Mouse (Mus musculus) left cerebral cortex, postnatal 10 days (tissue): ENCODE measurements at regions not wholly inside any gene's neighbourhood (a gene's known extent, or its start where the extent isn't known, plus 50 kb on each side); places are given as distances from the start of the nearest gene placed in this dataset.

Experiments used
- DNase-seq, 2 experiments: peaks; one replicate each; pipeline ENCODE4 v3.0.0; 2021 to 2022; ENCODE audit warnings: low spot score in 2 of 2, mixed read lengths in 1 of 2; ENCODE audit errors: extremely low spot score in 1 of 2
- intact Hi-C: fragments of 180-260 bp; cut with DNase I; formaldehyde crosslinking; loops from one replicate; pipeline ENCODE4 v1.15.1; 2025

- DNase-seq, result peak; percentile 4 to 42
- intact Hi-C loops, result no loop called here
Observed at GRCm38 (mm10) chr2:61138998-61139631, 176.1 kb upstream of the Rbms1 start.

GRCm38 (mm10) chr2:61138625-61138997, 175.6 kb upstream of the Rbms1 start:
- intact Hi-C loops, result no loop called here
- DNase-seq, result no peak

DNA sequence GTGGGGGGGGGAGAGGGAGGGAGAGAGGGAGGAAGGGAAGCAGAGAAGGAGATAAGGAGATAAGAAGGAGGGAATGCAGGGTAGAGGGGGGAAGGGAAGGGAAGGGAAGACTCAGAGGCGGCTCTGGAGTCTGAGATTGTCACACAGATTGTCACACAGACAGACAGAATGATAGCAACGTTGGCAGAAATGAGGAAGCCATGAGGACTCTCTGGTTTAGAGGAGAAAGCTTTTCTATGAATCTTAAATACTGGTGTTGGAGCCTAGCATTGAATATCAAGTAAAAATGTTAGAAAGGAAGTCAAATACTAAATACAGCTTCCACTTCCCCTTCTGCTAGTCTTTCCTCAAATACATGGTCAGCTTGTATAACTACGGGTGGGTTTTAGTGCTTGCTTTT, 174.4 kb upstream of the Rbms1 start:
- intact Hi-C loops, result no loop called here
- no peak for DNase-seq

- intact Hi-C loops, result no loop called here
- DNase-seq, result no peak
Observed at GRCm38 (mm10) chr2:61136926-61137325, 173.9 kb upstream of the Rbms1 start.

DNA sequence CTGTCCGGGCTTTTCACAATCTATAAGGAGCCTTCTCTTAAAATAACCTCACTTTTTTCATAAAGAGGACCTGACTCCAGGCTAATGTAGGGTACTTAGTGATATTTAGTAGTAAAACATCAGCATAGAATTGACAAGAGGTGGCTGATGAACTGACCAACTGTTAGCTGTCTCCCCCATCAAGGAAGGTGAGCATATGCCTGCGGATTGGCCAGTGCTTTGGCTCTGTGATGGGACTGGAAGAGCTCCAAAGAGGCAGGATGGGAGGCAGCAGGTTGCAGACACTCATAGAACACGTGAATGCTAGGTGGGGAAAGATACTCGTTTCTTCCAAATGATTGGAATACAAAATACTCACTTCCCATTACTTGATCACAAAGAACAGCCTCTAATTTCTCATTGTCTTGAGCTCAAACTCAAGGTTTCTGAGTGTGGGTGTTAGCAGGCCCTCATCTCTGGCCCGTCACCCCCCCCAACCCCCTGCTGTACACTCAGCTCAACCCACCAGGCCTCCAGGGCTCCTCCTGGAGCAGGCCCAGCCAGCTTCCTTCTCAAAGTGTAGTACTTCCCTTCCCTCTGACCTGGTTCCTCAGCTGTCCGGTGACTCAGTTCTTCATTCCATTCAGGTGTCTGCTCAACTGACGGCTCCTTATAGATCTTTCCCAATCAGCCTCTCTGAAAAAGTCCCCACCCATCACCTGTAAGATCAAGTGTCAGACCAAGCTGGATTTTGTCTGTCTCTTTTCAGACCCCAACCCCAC, 160.2 kb upstream of the Rbms1 start:
- DNase-seq, result no peak
- intact Hi-C loops, result no loop called here

GRCm38 (mm10) chr2:61121281-61121680, 158.3 kb upstream of the Rbms1 start:
- no peak for DNase-seq
- intact Hi-C loops, result no loop called here

GRCm38 (mm10) chr2:61114620-61115019, 151.6 kb upstream of the Rbms1 start:
- no peak for DNase-seq

DNA sequence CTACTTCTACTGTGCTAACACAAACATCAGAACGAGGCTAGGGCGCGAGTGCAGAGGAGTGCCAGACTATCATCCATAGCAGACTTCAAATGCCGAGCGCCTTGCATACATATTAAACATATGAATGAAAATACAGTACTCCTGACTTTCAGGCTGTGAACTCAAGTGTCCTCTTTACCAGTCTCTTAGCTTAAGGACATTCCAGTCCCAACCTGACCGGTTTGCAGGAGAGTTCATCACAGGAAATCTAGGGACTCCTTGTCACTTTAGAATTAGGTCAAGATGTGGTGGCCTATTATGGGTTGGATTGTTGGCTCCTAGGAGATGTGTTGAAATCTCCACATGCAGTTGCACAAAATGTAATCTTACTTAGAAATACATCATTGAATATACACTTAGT, 150.9 kb upstream of the Rbms1 start:
- intact Hi-C loops, result no loop called here
- DNase-seq, result no peak

More at GRCm38 (mm10) chr2:61114620-61115019, 151.6 kb upstream of the Rbms1 start:
- intact Hi-C loops, result no loop called here

DNA sequence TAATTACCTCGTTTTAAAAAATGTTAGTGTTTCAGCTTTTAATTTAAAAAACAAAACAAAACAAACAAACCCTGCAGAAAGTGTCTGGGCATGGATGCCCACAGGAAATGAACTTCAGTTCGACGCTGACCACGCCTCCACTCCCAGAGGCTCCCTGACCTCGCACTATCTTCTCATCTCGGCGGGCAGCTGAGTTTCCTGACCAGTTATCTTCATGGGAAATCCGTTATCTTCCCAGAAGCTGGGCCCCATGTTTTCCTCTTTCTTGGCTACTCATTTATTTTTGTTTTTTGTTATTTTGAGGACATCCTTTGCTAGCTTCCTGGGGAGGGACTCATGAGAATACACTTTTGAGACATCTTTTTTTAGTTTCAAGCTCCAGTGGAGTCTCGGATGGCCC, 147.6 kb upstream of the Rbms1 start:
- intact Hi-C loops, result no loop called here
- DNase-seq, result peak in 1 of 2 experiments; percentile 26

DNA sequence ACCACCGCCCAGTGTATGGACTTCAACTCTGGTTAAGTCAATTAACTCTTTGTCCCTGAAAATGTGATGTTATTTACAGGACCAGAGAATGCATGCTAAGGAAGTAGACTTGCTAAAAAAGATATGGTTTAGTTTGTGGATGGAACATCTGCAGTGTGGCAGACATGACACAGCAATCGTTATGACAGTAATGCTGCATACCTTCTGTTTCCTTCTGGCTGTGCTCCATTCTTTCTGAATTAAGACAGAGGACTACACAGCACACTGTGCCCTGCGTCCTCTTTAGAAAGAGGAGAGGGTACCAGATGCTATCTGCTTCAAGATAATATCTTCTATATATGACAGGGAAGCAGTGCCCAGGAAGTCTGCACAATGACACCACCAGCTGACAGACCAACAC, 146.6 kb upstream of the Rbms1 start:
- intact Hi-C loops, result no loop called here
- DNase-seq, result no peak

- intact Hi-C loops, result no loop called here
- DNase-seq, result no peak
Observed at GRCm38 (mm10) chr2:61105169-61105568, 142.2 kb upstream of the Rbms1 start.

DNA sequence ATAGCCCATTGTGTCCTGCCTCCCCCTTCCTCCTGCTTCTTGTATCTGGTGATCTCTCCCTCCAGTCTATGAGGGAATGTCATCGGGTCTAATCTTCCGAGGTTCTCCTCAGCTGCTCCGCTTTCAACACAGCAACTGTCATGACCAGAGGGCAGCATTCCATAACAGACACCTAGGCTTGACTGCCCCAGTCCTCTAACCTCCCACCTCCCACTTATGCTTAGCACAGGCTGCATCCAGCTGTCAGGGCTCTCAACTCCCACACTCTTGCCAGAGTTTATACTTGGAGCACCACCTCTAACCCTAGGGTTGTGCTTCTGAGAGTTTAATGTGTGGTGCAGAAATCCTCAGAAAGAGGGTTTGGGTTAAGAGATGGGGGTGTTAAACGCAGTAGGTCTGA, 137.9 kb upstream of the Rbms1 start:
- intact Hi-C loops, result no loop called here
- no peak for DNase-seq

DNA sequence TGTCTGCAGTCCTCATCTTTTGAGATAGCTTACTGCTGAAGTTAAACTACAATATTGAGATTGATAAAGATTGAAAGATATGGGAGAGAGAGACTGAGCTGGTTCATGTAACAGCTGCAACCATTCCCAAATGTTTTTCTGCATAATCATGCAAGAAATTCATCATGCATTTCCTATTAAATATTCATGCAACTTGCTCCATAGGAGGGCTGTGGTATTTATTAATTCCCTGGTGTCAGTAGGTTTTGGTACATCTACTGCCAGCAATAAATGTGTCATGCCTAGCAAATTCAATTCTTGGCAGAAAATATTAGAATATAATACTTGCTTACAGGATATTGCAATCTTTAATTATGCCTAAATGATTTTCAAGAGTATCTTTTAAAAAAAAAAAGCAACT, 125.5 kb upstream of the Rbms1 start:
- no peak for DNase-seq
- intact Hi-C loops, result no loop called here

- intact Hi-C loops, result no loop called here
- no peak for DNase-seq
Observed at GRCm38 (mm10) chr2:61084835-61085234, 121.8 kb upstream of the Rbms1 start.

- intact Hi-C loops, result no loop called here
- no peak for DNase-seq
Observed at GRCm38 (mm10) chr2:61083100-61083499, 120.1 kb upstream of the Rbms1 start.

- intact Hi-C loops, result no loop called here
- DNase-seq, result no peak
Observed at GRCm38 (mm10) chr2:61082640-61083039, 119.6 kb upstream of the Rbms1 start.

GRCm38 (mm10) chr2:61080006-61080405, 117.0 kb upstream of the Rbms1 start:
- intact Hi-C loops, result no loop called here
- no peak for DNase-seq

DNA sequence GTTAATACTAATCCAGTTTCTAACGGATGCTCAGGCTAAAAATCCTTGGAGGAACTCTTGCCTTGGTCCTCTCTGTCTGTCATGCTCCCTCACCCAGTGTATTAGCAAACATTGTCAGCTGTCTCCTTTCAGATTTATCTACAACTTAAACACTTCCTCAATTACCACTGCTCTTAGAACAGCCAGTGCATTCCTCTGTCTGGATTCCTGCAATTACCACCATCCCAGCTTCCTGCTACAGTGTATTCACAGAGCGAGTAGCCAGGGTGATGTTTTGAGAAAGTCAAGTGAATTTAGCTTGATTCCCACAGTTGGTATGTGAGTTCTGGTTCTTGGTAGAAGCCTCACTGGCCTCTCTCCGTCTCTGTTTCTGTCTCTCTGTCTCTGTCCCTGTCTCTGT, 108.0 kb upstream of the Rbms1 start:
- intact Hi-C loops, result no loop called here
- no peak for DNase-seq

DNA sequence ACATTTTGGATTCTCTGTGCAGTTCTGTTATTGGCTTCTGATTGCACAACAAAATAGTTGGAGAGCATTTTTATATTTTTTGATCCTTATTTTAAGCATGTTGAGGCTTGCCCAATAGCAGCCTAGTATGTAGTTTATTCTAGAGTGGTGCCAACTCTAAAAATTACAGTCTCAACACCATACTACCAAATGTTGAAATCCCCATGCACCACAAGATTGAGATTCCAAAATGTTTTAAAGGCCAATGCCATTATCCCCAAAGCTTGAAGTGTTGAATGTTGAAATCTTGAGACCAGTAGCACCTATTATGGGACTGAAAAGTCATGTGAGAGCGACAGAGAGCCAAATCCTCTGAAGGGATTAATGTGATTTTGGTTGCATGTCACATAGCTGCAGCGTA, 104.9 kb upstream of the Rbms1 start:
- DNase-seq, result no peak
- intact Hi-C loops, result no loop called here

DNA sequence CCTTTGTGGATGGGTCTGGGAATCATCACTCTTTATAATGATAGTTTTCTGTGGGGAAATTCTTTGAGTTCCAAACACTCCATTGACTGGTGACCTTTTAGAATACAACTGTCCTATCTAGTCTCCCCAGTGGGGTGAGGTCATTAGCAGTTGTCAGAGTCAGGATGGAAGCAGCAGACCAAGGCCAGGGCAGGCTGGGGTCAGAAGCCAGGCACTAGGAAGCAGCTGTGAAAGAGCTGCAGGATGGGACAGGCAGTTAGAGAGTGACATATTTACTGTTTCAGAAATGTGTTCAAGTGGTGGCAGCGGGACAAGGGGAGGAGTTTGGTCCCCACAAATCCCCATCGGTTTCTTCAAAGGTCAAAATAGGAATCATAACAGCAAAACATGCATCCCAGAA, 99.1 kb upstream of the Rbms1 start:
- DNase-seq, result no peak
- intact Hi-C loops, result no loop called here

GRCm38 (mm10) chr2:61060906-61061305, 97.9 kb upstream of the Rbms1 start:
- no peak for DNase-seq
- intact Hi-C loops, result no loop called here
